Mouse (Mus musculus) urinary bladder, postnatal 14 days (tissue): ENCODE data around the gene Gpr180.
"Not testable (repeated sequence)": the region's sequence is repeated elsewhere in the genome, so short reads cannot be mapped to it uniquely, and the experiment has no call there.

Source experiments
- DNase-seq: peaks from one replicate; pipeline ENCODE4 v3.0.0; 2021; ENCODE audit warnings: low spot score

Gpr180 gene

GRCm38 (mm10) chr14:118152294-118152651, 15.3 kb downstream of the Gpr180 start:
- DNase-seq, result no peak

GRCm38 (mm10) chr14:118156056-118156455, 19.1 kb downstream of the Gpr180 start:
- not testable (repeated sequence) for DNase-seq

- DNase-seq, result no peak
Observed at GRCm38 (mm10) chr14:118156740-118157139, 19.8 kb downstream of the Gpr180 start.

- peak; percentile 54 for DNase-seq
Observed at GRCm38 (mm10) chr14:118157146-118157545, 20.2 kb downstream of the Gpr180 start.

- DNase-seq, result no peak
Observed at GRCm38 (mm10) chr14:118161751-118162150, 24.8 kb downstream of the Gpr180 start.

- no peak for DNase-seq
Observed at GRCm38 (mm10) chr14:118162640-118163039, 25.7 kb downstream of the Gpr180 start.

- no peak for DNase-seq
Observed at GRCm38 (mm10) chr14:118168776-118169175, 31.8 kb downstream of the Gpr180 start.

GRCm38 (mm10) chr14:118173590-118174203, 36.7 kb downstream of the Gpr180 start:
- no peak for DNase-seq

- DNase-seq, result no peak
Observed at GRCm38 (mm10) chr14:118175071-118175693, 38.2 kb downstream of the Gpr180 start.

- DNase-seq, result no peak
Observed at GRCm38 (mm10) chr14:118175694-118176085, 38.7 kb downstream of the Gpr180 start.

- peak; percentile 8 for DNase-seq
Observed at GRCm38 (mm10) chr14:118179251-118179650, 42.3 kb downstream of the Gpr180 start.

GRCm38 (mm10) chr14:118179701-118180100, 42.7 kb downstream of the Gpr180 start:
- DNase-seq, result no peak

GRCm38 (mm10) chr14:118180117-118180557, 43.2 kb downstream of the Gpr180 start:
- peak; percentile 71 for DNase-seq

GRCm38 (mm10) chr14:118180711-118181177, 43.8 kb downstream of the Gpr180 start:
- DNase-seq, result peak; percentile 27

GRCm38 (mm10) chr14:118191442-118191841, 54.5 kb downstream of the Gpr180 start:
- no peak for DNase-seq

- DNase-seq, result no peak
Observed at GRCm38 (mm10) chr14:118193001-118193628, 56.2 kb downstream of the Gpr180 start.

- no peak for DNase-seq
Observed at GRCm38 (mm10) chr14:118193663-118194062, 56.7 kb downstream of the Gpr180 start.

GRCm38 (mm10) chr14:118194219-118194914, 57.4 kb downstream of the Gpr180 start:
- no peak for DNase-seq

GRCm38 (mm10) chr14:118197063-118197462, 60.1 kb downstream of the Gpr180 start:
- DNase-seq, result no peak

GRCm38 (mm10) chr14:118200731-118201130, 63.8 kb downstream of the Gpr180 start:
- DNase-seq, result no peak

GRCm38 (mm10) chr14:118202006-118202405, 65.0 kb downstream of the Gpr180 start:
- DNase-seq, result no peak

- no peak for DNase-seq
Observed at GRCm38 (mm10) chr14:118203031-118203430, 66.1 kb downstream of the Gpr180 start.

- DNase-seq, result no peak
Observed at GRCm38 (mm10) chr14:118207347-118207746, 70.4 kb downstream of the Gpr180 start.
